Mouse (Mus musculus): ENCODE measurements around the gene Lhfpl2. TPM values are rescaled to one million over a fixed set of nuclear protein-coding genes. Genes with fewer than 3 reads are reported as not detected.

Gene Lhfpl2
- polyA plus RNA-seq, 1 experiment from 2014 or later = 22.3 TPM

DNA sequence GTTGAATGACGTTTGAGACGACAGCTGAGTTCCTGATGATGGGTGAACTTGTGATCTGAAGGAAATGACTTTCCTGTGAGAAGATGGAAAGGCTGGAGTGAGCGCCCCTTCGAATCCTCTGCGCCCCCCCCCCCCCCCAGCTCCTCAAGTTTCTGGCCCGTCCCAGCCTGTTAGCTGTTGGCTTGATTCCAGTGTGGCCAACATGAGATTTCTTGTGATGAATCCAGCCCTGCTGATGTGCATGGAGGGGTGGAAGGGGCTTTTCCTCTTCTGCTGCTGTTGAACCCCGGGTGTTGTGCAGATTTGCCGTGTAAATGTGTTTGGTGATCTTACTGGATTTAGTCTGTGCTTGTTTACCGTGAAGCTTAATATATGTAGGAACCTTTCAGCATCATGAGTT, 31.2 kb downstream of the Lhfpl2 start:
- Histone ChIP-seq H3K4me3 (no peak overlapping the region), H3K9me3 (no peaks in the 10 kb centered on the region), H3K4me2 (replicated peaks) (no peak overlapping the region), H3K27me3 (no peaks in the 10 kb centered on the region), H3K4me1 (no peaks in the 10 kb centered on the region), H3K27ac (replicated peaks) (no peak overlapping the region), H3K9ac (replicated peaks) (no peak overlapping the region), H3K36me3 (no peaks in the 10 kb centered on the region)
- ATAC-seq (ENCODE audit: low FRiP score, low read depth) = no peak
- 91% methylated on average over 9 of the region's 9 CpGs for WGBS

DNA sequence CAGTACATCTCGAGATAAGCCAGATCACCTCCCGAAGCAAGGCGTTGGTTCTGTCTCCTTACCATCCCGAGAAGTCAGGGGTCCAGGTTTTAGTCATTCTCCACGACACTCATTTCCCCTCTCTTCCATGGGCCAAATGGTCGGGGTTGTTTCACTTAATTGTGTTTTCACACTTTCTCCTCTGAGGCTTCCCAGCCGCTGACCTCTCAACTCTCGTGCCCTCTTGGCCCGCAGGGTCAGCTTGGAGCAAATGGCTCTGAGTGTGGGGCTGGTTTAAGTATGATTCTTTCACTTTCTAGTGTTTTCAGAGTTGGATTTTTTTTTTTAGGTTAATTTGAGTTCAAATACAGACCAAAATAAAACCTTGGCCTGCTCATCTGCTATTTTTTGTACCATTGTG, 31.7 kb downstream of the Lhfpl2 start:
- ATAC-seq (ENCODE audit: low FRiP score, low read depth) = no peak
- H3K9ac ChIP-seq (replicated peaks) = no peak overlapping the region
- WGBS = 69% methylated on average over 9 of the region's 9 CpGs
- no peaks in the 10 kb centered on the region for H3K9me3 ChIP-seq
- H3K4me3 ChIP-seq = no peak overlapping the region
- no peak overlapping the region for H3K27ac ChIP-seq (replicated peaks)
- no peaks in the 10 kb centered on the region for H3K27me3 ChIP-seq
- no peaks in the 10 kb centered on the region for H3K4me1 ChIP-seq
- no peaks in the 10 kb centered on the region for H3K36me3 ChIP-seq
- H3K4me2 ChIP-seq (replicated peaks) = no peak overlapping the region

GRCm38 (mm10) chr13:94091366-94091765, 33.8 kb downstream of the Lhfpl2 start:
- Histone ChIP-seq H3K4me1 (no peaks in the 10 kb centered on the region), H3K36me3 (no peaks in the 10 kb centered on the region), H3K27me3 (no peaks in the 10 kb centered on the region), H3K4me3 (no peak overlapping the region), H3K9me3 (no peaks in the 10 kb centered on the region), H3K27ac (replicated peaks) (no peak overlapping the region), H3K9ac (replicated peaks) (no peak overlapping the region), H3K4me2 (replicated peaks) (no peak overlapping the region)
- 43% methylated on average over 2 of the region's 2 CpGs for WGBS
- no peak for ATAC-seq (ENCODE audit: low FRiP score, low read depth)

DNA sequence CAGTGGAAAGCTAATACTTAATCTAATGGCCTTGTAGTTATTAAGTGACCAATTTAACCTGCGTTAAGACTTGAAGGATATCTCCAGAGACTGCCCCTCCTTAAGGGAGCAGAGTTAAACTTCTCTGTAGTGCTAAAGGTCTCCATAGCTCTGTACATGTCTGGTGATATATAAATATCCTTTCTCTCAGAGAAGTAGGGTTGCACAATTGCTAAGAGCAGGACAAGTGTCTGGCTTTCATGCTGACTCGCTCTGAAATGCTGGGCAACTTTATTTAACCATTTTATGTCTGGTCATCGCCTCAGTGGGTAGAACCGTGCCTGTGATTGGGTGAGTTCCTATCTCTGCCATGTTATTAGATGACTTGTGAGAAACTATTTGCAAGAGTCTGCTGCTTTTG, 36.6 kb downstream of the Lhfpl2 start:
- Histone ChIP-seq H3K4me3 (no peak overlapping the region), H3K27me3 (peaks cover 6% of the 10 kb centered on the region), H3K9me3 (no peaks in the 10 kb centered on the region), H3K9ac (replicated peaks) (no peak overlapping the region), H3K36me3 (no peaks in the 10 kb centered on the region), H3K27ac (replicated peaks) (no peak overlapping the region), H3K4me1 (no peaks in the 10 kb centered on the region), H3K4me2 (replicated peaks) (no peak overlapping the region)
- 88% methylated on average over 4 of the region's 4 CpGs for WGBS
- no peak for ATAC-seq (ENCODE audit: low FRiP score, low read depth)

DNA sequence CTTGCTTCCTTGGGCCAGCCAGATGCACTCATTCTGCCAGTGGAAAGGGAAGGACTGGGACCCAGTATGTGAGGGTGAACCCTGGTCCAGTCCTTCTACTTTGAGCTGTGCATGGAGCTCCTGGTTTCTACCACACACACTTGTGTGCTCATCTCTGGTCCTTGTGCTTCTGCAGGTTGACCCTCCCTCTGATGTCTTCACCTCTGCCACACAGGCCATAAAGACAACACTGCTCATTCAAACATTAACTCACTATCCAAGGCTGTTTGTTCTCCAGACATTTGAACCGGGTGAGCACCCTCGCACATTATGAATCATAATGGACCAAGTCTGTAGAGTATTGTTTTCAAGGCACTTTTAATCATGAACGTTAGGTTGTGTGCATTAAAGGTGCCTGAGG, 37.0 kb downstream of the Lhfpl2 start:
- no peak for ATAC-seq (ENCODE audit: low FRiP score, low read depth)
- Histone ChIP-seq H3K27ac (replicated peaks) (no peak overlapping the region), H3K27me3 (peaks cover 9% of the 10 kb centered on the region), H3K9me3 (no peaks in the 10 kb centered on the region), H3K4me3 (no peak overlapping the region), H3K36me3 (no peaks in the 10 kb centered on the region), H3K4me2 (replicated peaks) (no peak overlapping the region), H3K4me1 (no peaks in the 10 kb centered on the region), H3K9ac (replicated peaks) (no peak overlapping the region)
- WGBS = 83% methylated on average over 3 of the region's 3 CpGs

- no peak overlapping the region for H3K27ac ChIP-seq (replicated peaks)
- peaks cover 9% of the 10 kb centered on the region for H3K27me3 ChIP-seq
- no peaks in the 10 kb centered on the region for H3K9me3 ChIP-seq
- no peak overlapping the region for H3K4me2 ChIP-seq (replicated peaks)
- no peaks in the 10 kb centered on the region for H3K4me1 ChIP-seq
- no peak overlapping the region for H3K4me3 ChIP-seq
- no peak overlapping the region for H3K9ac ChIP-seq (replicated peaks)
- no peaks in the 10 kb centered on the region for H3K36me3 ChIP-seq
- no peak for ATAC-seq (ENCODE audit: low FRiP score, low read depth)
Measured at GRCm38 (mm10) chr13:94095202-94095601, 37.6 kb downstream of the Lhfpl2 start.

- no peak for ATAC-seq (ENCODE audit: low FRiP score, low read depth)
- H3K27me3 ChIP-seq = peaks cover 12% of the 10 kb centered on the region
- H3K36me3 ChIP-seq = no peaks in the 10 kb centered on the region
- no peak overlapping the region for H3K27ac ChIP-seq (replicated peaks)
- H3K4me1 ChIP-seq = no peaks in the 10 kb centered on the region
- no peak overlapping the region for H3K4me2 ChIP-seq (replicated peaks)
- H3K4me3 ChIP-seq = no peak overlapping the region
- no peak overlapping the region for H3K9ac ChIP-seq (replicated peaks)
- no peaks in the 10 kb centered on the region for H3K9me3 ChIP-seq
- WGBS = 76% methylated on average over 2 of the region's 2 CpGs
Measured at GRCm38 (mm10) chr13:94097667-94098066, 40.1 kb downstream of the Lhfpl2 start.

- no peaks in the 10 kb centered on the region for H3K4me1 ChIP-seq
- no peak for ATAC-seq (ENCODE audit: low FRiP score, low read depth)
- H3K36me3 ChIP-seq = no peaks in the 10 kb centered on the region
- no peaks in the 10 kb centered on the region for H3K9me3 ChIP-seq
- H3K4me3 ChIP-seq = no peak overlapping the region
- H3K27me3 ChIP-seq = peaks cover 12% of the 10 kb centered on the region
- no peak overlapping the region for H3K27ac ChIP-seq (replicated peaks)
- no peak overlapping the region for H3K9ac ChIP-seq (replicated peaks)
- no peak overlapping the region for H3K4me2 ChIP-seq (replicated peaks)
- WGBS = 77% methylated on average over 16 of the region's 16 CpGs
Measured at GRCm38 (mm10) chr13:94098369-94099084, 40.9 kb downstream of the Lhfpl2 start.

DNA sequence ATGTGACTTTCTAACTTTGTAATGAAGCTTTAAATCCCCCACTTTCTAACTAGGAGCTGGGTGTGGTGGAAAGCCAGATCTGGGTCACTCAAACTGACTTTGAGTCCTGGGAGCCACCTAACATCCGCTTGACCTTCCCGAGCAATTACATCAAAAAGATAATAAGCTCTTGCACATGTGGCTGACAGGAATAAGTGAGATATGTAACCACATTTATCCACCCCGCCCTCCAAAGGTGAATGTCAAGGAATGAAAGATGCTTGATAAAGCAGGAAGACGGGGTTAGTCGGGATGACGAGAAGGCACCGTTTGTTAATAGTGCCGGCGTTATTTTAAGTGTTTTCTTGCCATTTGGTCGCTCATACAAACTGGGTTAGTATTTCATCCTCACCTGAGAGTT, 41.5 kb downstream of the Lhfpl2 start:
- peaks cover 12% of the 10 kb centered on the region for H3K27me3 ChIP-seq
- no peak overlapping the region for H3K9ac ChIP-seq (replicated peaks)
- H3K4me3 ChIP-seq = no peak overlapping the region
- H3K27ac ChIP-seq (replicated peaks) = no peak overlapping the region
- H3K36me3 ChIP-seq = no peaks in the 10 kb centered on the region
- ATAC-seq (ENCODE audit: low FRiP score, low read depth) = no peak
- 95% methylated on average over 10 of the region's 10 CpGs for WGBS
- H3K4me2 ChIP-seq (replicated peaks) = no peak overlapping the region
- H3K4me1 ChIP-seq = no peaks in the 10 kb centered on the region
- no peaks in the 10 kb centered on the region for H3K9me3 ChIP-seq

DNA sequence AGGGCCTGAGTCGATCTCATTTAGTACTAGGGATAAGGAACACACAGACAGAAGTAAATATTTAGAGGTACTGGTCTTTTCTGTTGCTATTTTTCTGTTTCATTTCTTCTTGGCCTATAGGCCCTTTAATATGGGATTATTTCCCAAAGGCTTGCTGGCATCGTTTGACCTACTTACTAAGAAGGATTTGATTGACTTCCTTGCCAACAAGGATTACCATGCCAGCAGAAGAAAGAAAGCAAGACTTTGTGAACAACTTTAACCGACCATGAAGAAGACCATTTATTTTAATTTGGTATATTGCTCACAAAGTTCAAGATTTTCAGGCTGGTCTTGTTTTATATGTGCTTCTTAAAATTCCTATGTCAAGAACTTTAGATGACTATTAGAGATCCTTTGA, 42.8 kb downstream of the Lhfpl2 start:
- 70% methylated on average over 3 of the region's 3 CpGs for WGBS
- no peak for ATAC-seq (ENCODE audit: low FRiP score, low read depth)

GRCm38 (mm10) chr13:94101020-94101571, 43.5 kb downstream of the Lhfpl2 start:
- H3K9me3 ChIP-seq = no peaks in the 10 kb centered on the region
- H3K36me3 ChIP-seq = no peaks in the 10 kb centered on the region
- no peak overlapping the region for H3K4me2 ChIP-seq (replicated peaks)
- H3K27ac ChIP-seq (replicated peaks) = no peak overlapping the region
- H3K4me1 ChIP-seq = no peaks in the 10 kb centered on the region
- no peak overlapping the region for H3K4me3 ChIP-seq
- no peak for ATAC-seq (ENCODE audit: low FRiP score, low read depth)
- WGBS = 84% methylated on average over 10 of the region's 10 CpGs
- no peak overlapping the region for H3K9ac ChIP-seq (replicated peaks)
- H3K27me3 ChIP-seq = peaks cover 12% of the 10 kb centered on the region

More for the DNA sequence above, 42.8 kb downstream of the Lhfpl2 start:
- H3K27me3 ChIP-seq = peaks cover 12% of the 10 kb centered on the region
- H3K9ac ChIP-seq (replicated peaks) = no peak overlapping the region
- no peak overlapping the region for H3K4me3 ChIP-seq
- no peak overlapping the region for H3K4me2 ChIP-seq (replicated peaks)
- no peaks in the 10 kb centered on the region for H3K4me1 ChIP-seq
- H3K9me3 ChIP-seq = no peaks in the 10 kb centered on the region
- H3K27ac ChIP-seq (replicated peaks) = no peak overlapping the region
- no peaks in the 10 kb centered on the region for H3K36me3 ChIP-seq

DNA sequence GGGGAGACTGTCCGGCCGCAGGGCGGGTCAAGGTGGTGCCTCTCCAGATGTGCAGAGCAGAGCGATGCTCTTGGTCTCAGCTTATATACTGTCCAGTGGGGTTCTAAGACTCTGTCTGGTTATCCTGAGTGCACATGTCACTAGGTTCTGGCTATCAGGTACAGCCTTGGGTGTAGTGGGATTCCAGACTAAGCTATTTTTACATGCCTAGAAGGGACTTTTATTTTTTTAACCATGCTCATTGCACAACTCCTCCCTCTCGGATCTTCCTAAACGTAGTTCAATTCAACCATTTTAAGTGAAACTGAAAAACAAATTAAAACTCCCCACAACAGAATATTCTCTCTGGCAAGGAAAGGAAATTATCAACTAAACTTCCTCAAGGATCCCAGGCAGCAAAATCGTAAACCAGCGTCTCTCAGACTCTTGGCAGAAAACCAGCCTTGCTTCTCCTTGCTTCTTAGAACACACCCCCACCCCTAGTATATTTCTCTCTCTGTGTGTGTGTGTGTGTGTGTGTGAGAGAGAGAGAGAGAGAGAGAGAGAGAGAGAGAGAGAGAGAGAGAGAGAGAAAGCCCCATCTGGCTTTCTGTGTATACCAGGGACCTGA, 47.4 kb downstream of the Lhfpl2 start:
- Histone ChIP-seq H3K4me1 (no peaks in the 10 kb centered on the region), H3K9ac (replicated peaks) (no peak overlapping the region), H3K27ac (replicated peaks) (no peak overlapping the region), H3K9me3 (no peaks in the 10 kb centered on the region), H3K36me3 (no peaks in the 10 kb centered on the region), H3K4me3 (no peak overlapping the region), H3K4me2 (replicated peaks) (no peak overlapping the region), H3K27me3 (peaks cover 3% of the 10 kb centered on the region; the same call in 1 of the 2 replicates)
- WGBS = 87% methylated on average over 8 of the region's 8 CpGs
- no peak for ATAC-seq (ENCODE audit: low FRiP score, low read depth)

All from midbrain, embryonic 12.5 days (tissue).